Mouse (Mus musculus): ENCODE results near the gene Depdc1b.

GRCm38 (mm10) chr13:108349624-108350023, 33.5 kb downstream of the Depdc1b start:
- no peak for TF ChIP-seq CTCF (IDR thresholded peaks at IDR 0.05; ENCODE audit: extremely low read depth, insufficient read depth, low read length)
- no peak for TF ChIP-seq POLR2A (IDR thresholded peaks at IDR 0.05; ENCODE audit: extremely low read depth, insufficient read depth, low read length)
